Mouse (Mus musculus) spleen, adult 18-20 months (tissue): Measurements from ENCODE around the gene Tssc4.

ENCODE experiments used
- DNase-seq, 2 experiments: peaks; one replicate each; pipeline ENCODE4 v3.0.0; 2022; ENCODE audit warnings: mixed read lengths in 2 of 2

Gene Tssc4

GRCm38 (mm10) chr7:143068882-143069591 lies at the start of gene Tssc4:
TSS of gene Tssc4 (plus strand) at chr7:143069249.
- DNase-seq, result peak; percentile 85 to 93

DNA sequence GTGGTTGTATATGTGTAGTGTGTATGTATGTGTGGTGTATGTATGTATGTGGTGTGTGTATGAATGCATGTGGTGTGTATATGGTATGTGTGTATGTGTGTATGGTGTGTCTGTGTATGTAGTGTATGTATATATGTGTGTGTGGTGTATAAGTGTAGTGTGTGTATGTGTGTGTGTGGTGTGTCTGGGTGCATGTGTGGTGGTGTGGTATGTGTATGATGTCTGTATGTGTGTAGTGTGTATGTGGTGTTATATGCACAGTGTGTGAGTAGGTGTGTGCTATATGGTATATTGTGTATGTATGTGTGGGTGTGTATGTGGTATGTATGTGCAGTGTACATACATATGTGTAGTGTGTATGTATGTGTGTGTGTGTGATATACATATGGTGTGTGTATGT lies 49.0 kb upstream of the Tssc4 start:
- no peak for DNase-seq

DNA sequence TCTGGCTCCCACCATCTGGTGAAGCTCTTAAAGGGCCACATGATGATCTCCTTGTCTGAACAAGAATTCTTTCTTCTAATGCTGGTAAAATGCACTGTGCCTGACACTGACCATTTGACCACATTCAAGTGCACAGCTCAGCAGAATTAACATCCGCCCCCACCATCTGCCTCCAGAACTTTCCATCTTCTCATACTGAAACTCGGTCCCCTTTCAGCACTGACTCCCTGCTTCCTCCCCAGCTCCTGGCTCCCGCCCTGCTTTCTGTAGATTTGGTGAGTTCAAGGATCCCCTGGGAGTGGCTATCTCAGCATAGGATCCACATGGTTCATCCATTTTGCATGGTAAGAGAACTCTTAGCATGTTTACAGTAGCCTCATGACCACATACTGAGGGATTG lies 48.3 kb upstream of the Tssc4 start:
- no peak for DNase-seq

GRCm38 (mm10) chr7:143021356-143022164 lies 47.5 kb upstream of the Tssc4 start:
- DNase-seq, result no peak

GRCm38 (mm10) chr7:143023499-143023898 lies 45.5 kb upstream of the Tssc4 start:
- no peak for DNase-seq

DNA sequence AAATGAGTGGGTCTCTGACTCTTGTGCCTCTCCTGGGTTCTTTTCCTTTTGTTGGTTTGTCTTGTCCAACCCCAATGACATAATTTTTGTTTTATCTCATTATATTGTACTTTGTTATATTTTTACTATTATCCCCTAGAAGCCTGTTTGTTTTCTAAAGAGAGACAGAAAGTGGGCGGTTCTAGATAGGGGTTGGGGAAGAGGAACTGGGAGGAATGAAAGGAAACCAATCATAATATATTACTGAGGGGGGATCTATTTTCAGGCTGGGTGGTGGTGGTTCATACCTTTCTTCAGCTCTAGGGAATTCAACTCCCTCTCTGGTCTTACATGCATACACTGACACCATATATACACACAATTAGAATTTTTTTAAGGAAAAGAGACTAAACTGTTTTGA lies 44.8 kb upstream of the Tssc4 start:
- no peak for DNase-seq

GRCm38 (mm10) chr7:143025496-143025895 lies 43.6 kb upstream of the Tssc4 start:
- no peak for DNase-seq

DNA sequence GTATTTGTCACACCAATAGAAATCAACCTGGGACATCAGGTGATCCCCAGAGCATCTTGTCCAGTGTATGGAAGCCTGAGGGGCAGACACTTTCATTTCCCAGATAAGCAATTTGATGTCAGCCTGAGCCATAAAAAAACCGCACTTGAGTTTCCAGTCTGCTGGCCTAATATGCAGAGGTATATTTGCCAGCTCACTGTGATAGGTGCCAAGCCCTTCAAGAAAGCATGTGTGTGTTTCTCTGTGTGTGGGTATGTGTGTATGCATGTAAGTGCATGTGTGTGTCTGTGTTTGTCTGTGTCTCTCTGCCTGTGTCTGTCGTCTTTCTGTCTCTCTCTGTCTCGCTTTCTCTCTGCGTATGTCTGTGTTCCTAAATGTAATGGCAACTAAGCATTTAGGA lies 41.9 kb upstream of the Tssc4 start:
- DNase-seq, result no peak

DNA sequence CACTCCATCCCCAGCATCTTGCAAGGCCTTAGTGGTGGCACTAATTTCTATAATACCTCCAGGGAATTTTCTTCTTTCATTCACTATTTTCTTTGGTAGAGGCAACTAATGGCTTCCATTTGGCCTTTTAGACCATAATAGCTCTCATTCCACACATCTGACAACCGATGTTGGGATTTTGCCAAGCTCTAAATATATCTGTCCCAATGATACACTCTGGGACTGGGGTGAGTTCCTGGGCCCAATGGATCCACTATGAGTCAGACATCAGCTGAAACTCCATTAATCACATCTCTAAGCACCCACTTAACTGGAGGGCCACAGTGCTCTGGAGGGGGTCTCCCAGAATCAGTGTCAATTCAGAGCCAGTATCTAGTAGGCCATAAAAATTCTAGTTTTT lies 37.2 kb upstream of the Tssc4 start:
- DNase-seq, result no peak

GRCm38 (mm10) chr7:143033581-143033980 lies 35.5 kb upstream of the Tssc4 start:
- DNase-seq, result no peak

DNA sequence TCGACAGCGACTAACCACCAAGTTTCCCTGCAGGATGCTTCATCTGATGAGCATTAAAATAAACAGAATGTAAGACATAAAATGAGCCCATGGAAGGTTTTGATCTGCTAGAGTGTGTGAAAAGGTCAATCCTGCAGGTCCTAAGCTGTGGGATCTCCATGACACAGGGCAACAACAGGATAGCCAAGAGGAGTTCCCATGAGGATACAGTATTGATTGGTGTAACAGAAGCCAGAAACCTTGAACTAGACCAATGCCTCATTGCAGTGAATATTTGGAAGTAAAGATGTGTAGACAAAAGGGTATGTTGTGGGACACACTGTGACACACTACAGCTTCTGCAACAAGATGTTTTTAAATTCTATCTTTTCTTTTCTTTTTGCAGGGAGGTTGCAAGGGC lies 34.9 kb upstream of the Tssc4 start:
- DNase-seq, result no peak

DNA sequence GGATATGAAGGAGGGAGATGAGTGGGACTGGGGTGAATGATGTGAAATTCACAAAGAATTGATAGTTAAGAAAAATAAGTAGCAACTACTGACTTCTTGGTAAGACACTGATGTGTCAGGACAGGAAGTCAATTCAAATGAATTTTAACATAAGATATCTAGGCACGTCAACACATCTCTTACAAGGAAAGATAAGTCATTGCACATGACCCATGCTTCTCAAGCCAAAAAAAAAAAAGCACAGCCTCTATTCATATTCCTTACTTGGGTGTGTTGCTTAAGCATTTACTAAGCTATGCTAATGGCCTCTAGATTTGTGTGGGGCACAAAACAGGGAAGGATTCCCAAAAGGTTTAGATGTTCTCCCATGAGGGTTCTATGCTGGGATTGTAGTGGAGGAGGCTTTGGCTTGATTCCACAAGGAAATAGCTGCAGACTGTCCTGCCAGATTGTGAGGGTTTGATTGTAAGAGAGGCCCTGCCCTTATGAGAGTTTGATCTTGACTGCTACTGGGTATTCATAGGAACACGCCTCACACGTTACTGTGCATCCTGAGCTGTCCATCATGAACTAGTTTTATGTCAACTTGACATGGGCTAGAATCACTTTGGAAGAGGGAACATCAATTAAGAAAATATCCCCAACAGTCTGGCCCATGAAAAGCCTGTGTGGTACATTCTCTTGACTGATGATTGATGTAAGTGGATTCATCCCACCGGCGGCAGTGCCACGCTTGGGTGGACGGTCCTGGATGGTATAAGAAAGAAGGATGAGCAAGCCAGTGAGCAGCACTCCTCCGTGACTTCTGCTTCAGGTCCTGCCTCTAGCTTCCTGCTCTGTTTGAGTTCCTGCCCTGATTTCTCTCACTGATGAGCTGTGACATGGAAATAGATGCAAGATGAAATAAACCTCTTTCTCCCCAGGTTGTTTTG lies 34.3 kb upstream of the Tssc4 start:
- no peak for DNase-seq

DNA sequence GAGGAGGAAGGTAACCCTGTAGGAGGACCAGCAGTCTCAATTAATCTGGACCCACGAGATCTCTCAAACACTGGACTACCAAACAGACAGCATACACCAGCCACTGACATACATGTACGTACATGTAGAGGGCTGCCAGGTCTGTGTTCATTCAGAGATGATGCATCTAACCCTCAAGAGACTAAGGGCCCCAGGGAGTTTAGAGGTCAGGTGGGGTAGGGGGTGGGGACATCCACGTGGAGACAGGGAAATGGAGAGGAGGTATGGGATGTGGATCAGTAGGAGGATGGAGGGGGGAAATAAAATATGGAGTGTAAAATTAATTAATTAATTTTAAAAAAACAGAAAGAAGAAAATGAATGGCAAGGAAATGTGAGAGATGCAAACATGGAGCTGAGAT lies 32.3 kb upstream of the Tssc4 start:
- no peak for DNase-seq

DNA sequence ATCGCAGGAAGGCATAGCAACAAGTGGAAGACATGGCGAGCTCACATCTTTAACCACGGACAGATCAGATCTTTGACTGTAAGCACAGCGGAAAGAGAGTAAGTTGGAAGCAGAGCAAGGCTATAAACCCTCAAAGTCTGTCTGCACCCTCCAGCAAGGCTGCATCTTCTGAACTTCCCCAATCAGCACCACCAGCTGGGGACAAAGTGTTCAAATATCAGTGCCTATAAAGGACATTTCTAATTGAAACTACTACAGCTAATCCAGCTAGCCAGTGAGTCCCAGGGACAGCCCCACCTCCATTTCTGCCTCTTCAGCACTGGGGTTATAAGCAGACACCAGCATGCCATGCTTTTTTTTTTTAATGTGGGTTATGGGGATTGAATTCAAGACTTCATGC lies 31.7 kb upstream of the Tssc4 start:
- DNase-seq, result no peak

GRCm38 (mm10) chr7:143038174-143038931 lies 30.7 kb upstream of the Tssc4 start:
- DNase-seq, result peak in 1 of 2 experiments; percentile 46

DNA sequence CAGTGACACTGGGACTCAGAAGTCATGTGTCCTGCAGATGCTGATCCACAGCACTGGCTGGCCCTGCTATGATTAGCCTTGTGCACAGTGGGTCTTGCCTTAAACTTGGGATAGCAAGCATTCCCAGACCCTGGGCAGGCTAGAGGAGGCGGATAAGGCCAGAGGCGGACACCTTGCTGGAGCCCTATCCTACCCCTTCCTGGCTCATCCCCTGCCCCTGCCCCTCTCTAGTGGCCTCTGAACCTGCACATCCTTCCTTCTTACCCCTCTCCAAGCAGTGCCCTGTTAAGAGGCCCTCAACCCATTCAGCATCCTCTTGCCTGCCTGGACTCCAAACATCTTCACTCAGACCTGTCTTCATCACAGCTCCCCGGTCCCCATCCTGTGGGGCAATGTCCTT lies 28.5 kb upstream of the Tssc4 start:
- no peak for DNase-seq

DNA sequence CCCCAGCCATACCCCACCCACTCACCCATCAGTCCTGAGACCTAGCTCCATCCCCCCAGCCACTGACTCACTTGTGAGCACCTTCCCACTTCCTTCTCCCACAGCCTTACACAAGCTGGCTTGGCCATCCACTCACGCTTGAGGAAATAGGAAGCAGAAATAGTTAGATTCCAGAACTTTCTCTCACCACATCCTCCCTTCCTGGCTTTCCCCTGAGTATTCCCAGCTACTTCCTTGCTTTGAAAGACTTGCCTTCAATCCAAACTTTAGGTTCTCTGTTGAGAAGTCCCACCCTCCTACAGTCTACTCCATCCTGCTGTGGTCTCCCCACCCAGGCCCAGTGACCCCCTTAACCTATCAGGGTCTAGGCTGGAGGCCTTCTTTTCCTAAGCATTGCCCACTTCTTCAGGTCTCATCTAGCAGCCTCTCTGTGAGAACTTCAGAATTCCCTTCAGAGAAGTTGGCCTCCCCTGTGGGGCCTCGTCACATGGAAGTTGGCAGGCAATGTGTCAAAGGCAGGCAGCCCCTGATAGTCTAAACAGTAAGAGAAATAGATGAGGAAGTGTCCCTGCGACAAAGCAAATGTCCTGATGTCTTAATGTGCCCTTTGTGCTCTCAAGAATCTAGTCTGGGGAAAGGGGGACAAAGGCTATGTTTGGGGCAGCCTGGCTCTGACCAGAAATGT lies 27.8 kb upstream of the Tssc4 start:
- no peak for DNase-seq

GRCm38 (mm10) chr7:143042089-143042488 lies 27.0 kb upstream of the Tssc4 start:
- DNase-seq, result no peak

GRCm38 (mm10) chr7:143042897-143043300 lies 26.1 kb upstream of the Tssc4 start:
- DNase-seq, result no peak

DNA sequence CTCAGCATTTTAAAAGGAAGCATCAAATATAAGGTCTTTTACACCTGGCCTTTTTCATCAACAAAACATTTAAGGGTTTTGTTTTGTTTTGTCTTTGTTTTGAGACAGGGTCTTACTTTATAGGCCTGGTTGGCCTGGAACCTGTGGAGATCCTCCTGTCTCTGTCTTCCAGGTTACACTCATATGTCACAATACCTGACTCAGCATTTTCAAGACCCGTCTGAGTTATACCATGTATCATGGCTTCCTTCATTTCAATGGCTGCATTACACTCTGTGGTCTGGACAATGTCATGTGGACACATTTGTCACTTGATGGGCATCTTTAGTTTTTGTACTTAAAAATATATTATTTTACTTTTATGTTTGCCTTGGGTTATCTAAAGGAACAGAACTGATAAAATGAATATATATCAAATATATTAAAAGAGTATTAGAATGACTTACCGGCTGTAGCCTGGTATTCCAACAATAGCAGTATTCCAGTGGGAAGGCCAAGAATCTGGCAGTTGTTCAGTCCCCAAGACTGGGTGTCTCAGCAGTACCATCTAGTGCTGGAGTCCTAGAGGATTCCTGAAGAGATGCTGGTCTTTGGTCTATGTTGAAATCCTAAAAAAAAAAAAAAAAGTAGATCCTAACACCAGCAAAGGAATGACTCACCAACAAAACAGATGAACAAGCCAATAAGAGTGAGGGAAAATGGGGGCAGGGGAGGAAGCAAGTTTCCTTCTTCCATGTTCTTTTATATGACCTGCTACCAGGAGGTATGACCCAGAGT lies 24.8 kb upstream of the Tssc4 start:
- DNase-seq, result no peak

DNA sequence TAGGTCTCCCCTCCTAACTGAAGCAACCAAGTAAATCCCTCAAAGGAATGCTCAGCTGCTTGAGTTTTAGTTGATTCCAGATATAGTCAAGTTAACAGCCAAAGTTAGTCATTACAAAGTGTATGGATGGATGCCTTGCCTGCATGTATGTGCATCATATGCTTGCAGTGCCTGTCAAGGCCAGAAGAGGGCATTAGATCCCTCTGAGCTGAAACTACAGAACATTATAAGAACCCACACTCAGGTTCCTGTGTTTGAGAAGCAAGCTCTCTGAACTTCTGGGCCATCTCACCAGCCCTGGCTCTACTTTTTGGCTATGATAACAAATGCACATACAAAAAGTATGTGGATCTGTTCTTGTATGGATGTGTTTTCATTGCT lies 24.2 kb upstream of the Tssc4 start:
- no peak for DNase-seq
